Mouse (Mus musculus) intestine, embryonic 16.5 days (tissue): ENCODE results near the gene A830031A19Rik. TPM values are rescaled to one million over a fixed set of nuclear protein-coding genes. Genes with fewer than 3 reads are reported as not detected.
A peak's percentile ranks its signal among the peaks of the same experiment; 100 is the strongest.

Experiments used
- ATAC-seq: fragments of 200-750 bp; cut with Nextera tagmentation; 2 replicates; pipeline ENCODE4 v1.8.0; 2017; ENCODE audit warnings: moderate TSS enrichment, moderate library complexity
- H3K27ac ChIP-seq: fragments of 300-500 bp; sonication (generic); 2 replicates; pipeline ENCODE4 v1.5.1; 2014; ENCODE audit warnings: mild to moderate bottlenecking, low read length
- H3K27me3 ChIP-seq: fragments of 300-500 bp; sonication (generic); replicated peaks from 2 replicates; pipeline ENCODE4 v1.6.1; 2014; ENCODE audit warnings: low read length, control low read depth, mixed read lengths; ENCODE audit not compliant: control insufficient read depth, insufficient read depth
- H3K36me3 ChIP-seq: fragments of 300-500 bp; sonication (generic); 2 replicates; pipeline ENCODE4 v1.6.1; 2014; ENCODE audit warnings: low read length, control low read depth; ENCODE audit not compliant: control insufficient read depth, insufficient read depth
- H3K4me1 ChIP-seq: fragments of 300-500 bp; sonication (generic); 2 replicates; pipeline ENCODE4 v1.6.1; 2014; ENCODE audit warnings: low read length, control low read depth, mixed read lengths; ENCODE audit not compliant: control insufficient read depth, insufficient read depth
- H3K4me2 ChIP-seq: fragments of 300-500 bp; sonication (generic); 2 replicates; pipeline ENCODE4 v1.6.1; 2014; ENCODE audit warnings: low read depth, low read length, control low read depth
- H3K4me3 ChIP-seq: fragments of 300-500 bp; sonication (generic); 2 replicates; pipeline ENCODE4 v1.5.1; 2014; ENCODE audit warnings: mild to moderate bottlenecking, low read length
- H3K9ac ChIP-seq: fragments of 300-500 bp; sonication (generic); 2 replicates; pipeline ENCODE4 v1.6.1; 2014; ENCODE audit warnings: low read depth, low read length
- H3K9me3 ChIP-seq: fragments of 300-500 bp; sonication (generic); 2 replicates; pipeline ENCODE4 v1.6.1; 2016; ENCODE audit warnings: low read length, control low read depth; ENCODE audit not compliant: control insufficient read depth
- WGBS: fragments of 180-500 bp; shearing (Covaris S2); extraction: QIAGEN DNeasy Blood & Tissue Kit; methylation state at CpG from one replicate; pipeline ENCODE4 v1.1.7; 2014; 5-methylcytosine and 5-hydroxymethylcytosine counted together
- polyA plus RNA-seq: library from polyadenylated mRNA; unstranded; fragments of >200 nt; fragmentation: Nextera tagmentation; extraction: Ambion mirVana; gene quantifications from 2 replicates; pipeline ENCODE4 v1.2.1, GENCODE M21; 2015

Gene A830031A19Rik
- polyA plus RNA-seq, 1 experiment from 2014 or later: not detected

- H3K9me3 ChIP-seq: no peaks in the 10 kb centered on the region
- H3K4me3 ChIP-seq: no peak overlapping the region
- peaks cover 7% of the 10 kb centered on the region; the same call in 1 of the 2 replicates for H3K4me1 ChIP-seq
- ATAC-seq: no peak
- H3K9ac ChIP-seq: no peak overlapping the region
- H3K27ac ChIP-seq: no peak overlapping the region
- no peaks in the 10 kb centered on the region for H3K36me3 ChIP-seq
- WGBS: 64% methylated on average over 3 of the region's 3 CpGs
- H3K4me2 ChIP-seq: no peak overlapping the region
- H3K27me3 ChIP-seq: no peaks in the 10 kb centered on the region
These were observed 34.5 kb upstream of the A830031A19Rik start for GRCm38 (mm10) chr11:24109388-24109787.

GRCm38 (mm10) chr11:24108974-24109373 lies 34.1 kb upstream of the A830031A19Rik start:
- Histone ChIP-seq H3K4me2 (no peak overlapping the region), H3K27me3 (no peaks in the 10 kb centered on the region), H3K9ac (no peak overlapping the region), H3K4me3 (no peak overlapping the region), H3K9me3 (no peaks in the 10 kb centered on the region), H3K36me3 (no peaks in the 10 kb centered on the region), H3K4me1 (peaks cover 7% of the 10 kb centered on the region; the same call in 1 of the 2 replicates), H3K27ac (no peak overlapping the region)
- 0 out of 2 replicates have a peak, but pooled peaks have one; percentile 23 for ATAC-seq
- 61% methylated on average over 3 of the region's 3 CpGs for WGBS

GRCm38 (mm10) chr11:24107414-24107813 lies 32.6 kb upstream of the A830031A19Rik start:
- ATAC-seq: no peak
- Histone ChIP-seq H3K4me2 (no peak overlapping the region), H3K9me3 (no peaks in the 10 kb centered on the region), H3K27me3 (no peaks in the 10 kb centered on the region), H3K36me3 (no peaks in the 10 kb centered on the region), H3K9ac (no peak overlapping the region), H3K27ac (no peak overlapping the region), H3K4me3 (no peak overlapping the region), H3K4me1 (peaks cover 7% of the 10 kb centered on the region; the same call in 1 of the 2 replicates)
- 77% methylated on average over 5 of the region's 5 CpGs for whole genome bisulfite sequencing

- 88% methylated on average over 6 of the region's 6 CpGs for WGBS
- H3K9ac ChIP-seq: no peak overlapping the region
- no peaks in the 10 kb centered on the region for H3K9me3 ChIP-seq
- H3K36me3 ChIP-seq: no peaks in the 10 kb centered on the region
- no peak overlapping the region for H3K27ac ChIP-seq
- no peaks in the 10 kb centered on the region for H3K27me3 ChIP-seq
- no peak for ATAC-seq
- H3K4me3 ChIP-seq: no peak overlapping the region
- H3K4me1 ChIP-seq: peaks cover 11% of the 10 kb centered on the region
- no peak overlapping the region for H3K4me2 ChIP-seq
These were observed 28.4 kb upstream of the A830031A19Rik start for GRCm38 (mm10) chr11:24103128-24103742.

- Histone ChIP-seq H3K9me3 (no peaks in the 10 kb centered on the region), H3K36me3 (no peaks in the 10 kb centered on the region), H3K27ac (no peak overlapping the region), H3K4me1 (peaks cover 14% of the 10 kb centered on the region), H3K4me3 (no peak overlapping the region), H3K4me2 (no peak overlapping the region), H3K27me3 (no peaks in the 10 kb centered on the region), H3K9ac (no peak overlapping the region)
- 65% methylated on average over 2 of the region's 2 CpGs for WGBS
- no peak for ATAC-seq
These were observed 27.5 kb upstream of the A830031A19Rik start for GRCm38 (mm10) chr11:24102372-24102771.

GRCm38 (mm10) chr11:24101625-24102024 lies 26.8 kb upstream of the A830031A19Rik start:
- no peak overlapping the region for H3K27ac ChIP-seq
- WGBS: 85% methylated on average over 3 of the region's 3 CpGs
- H3K27me3 ChIP-seq: no peaks in the 10 kb centered on the region
- no peak overlapping the region for H3K4me2 ChIP-seq
- H3K4me3 ChIP-seq: no peak overlapping the region
- no peak overlapping the region for H3K9ac ChIP-seq
- H3K36me3 ChIP-seq: no peaks in the 10 kb centered on the region
- no peak for ATAC-seq
- H3K4me1 ChIP-seq: peaks cover 20% of the 10 kb centered on the region
- H3K9me3 ChIP-seq: no peaks in the 10 kb centered on the region

GRCm38 (mm10) chr11:24100449-24101070 lies 25.7 kb upstream of the A830031A19Rik start:
- Histone ChIP-seq H3K9ac (no peak overlapping the region), H3K4me1 (peaks cover 25% of the 10 kb centered on the region), H3K9me3 (no peaks in the 10 kb centered on the region), H3K36me3 (no peaks in the 10 kb centered on the region), H3K4me3 (no peak overlapping the region), H3K4me2 (no peak overlapping the region), H3K27me3 (no peaks in the 10 kb centered on the region), H3K27ac (no peak overlapping the region)
- ATAC-seq: peak; percentile 61
- 59% methylated on average over 4 of the region's 4 CpGs for WGBS

GRCm38 (mm10) chr11:24099886-24100293 lies 25.0 kb upstream of the A830031A19Rik start:
- Histone ChIP-seq H3K9me3 (no peaks in the 10 kb centered on the region), H3K36me3 (no peaks in the 10 kb centered on the region), H3K4me1 (peaks cover 30% of the 10 kb centered on the region), H3K4me3 (no peak overlapping the region), H3K9ac (no peak overlapping the region), H3K27me3 (no peaks in the 10 kb centered on the region), H3K27ac (no peak overlapping the region), H3K4me2 (no peak overlapping the region)
- ATAC-seq: peak; percentile 88
- WGBS: 5% methylated on average over 7 of the region's 7 CpGs

- 70% methylated on average over 10 of the region's 10 CpGs for whole genome bisulfite sequencing
- H3K9me3 ChIP-seq: no peaks in the 10 kb centered on the region
- no peak for ATAC-seq
- H3K27ac ChIP-seq: no peak overlapping the region
- no peak overlapping the region for H3K4me3 ChIP-seq
- no peaks in the 10 kb centered on the region for H3K27me3 ChIP-seq
- H3K4me1 ChIP-seq: peaks cover 34% of the 10 kb centered on the region
- H3K36me3 ChIP-seq: no peaks in the 10 kb centered on the region
- H3K9ac ChIP-seq: no peak overlapping the region
- no peak overlapping the region for H3K4me2 ChIP-seq
These were observed 24.4 kb upstream of the A830031A19Rik start for GRCm38 (mm10) chr11:24099215-24099614.
